Mouse (Mus musculus): ENCODE data around the gene Gm10681. TPM values are rescaled to one million over a fixed set of nuclear protein-coding genes. Genes with fewer than 3 reads are reported as not detected.
"Not testable (repeated sequence)": the region's sequence is repeated elsewhere in the genome, so short reads cannot be mapped to it uniquely, and the experiment has no call there.

Gene Gm10681
- polyA plus RNA-seq, 1 experiment from 2014 or later, result not detected

- not testable (repeated sequence) for H3K4me2 ChIP-seq (ENCODE audit: low read depth, low read length); H3K4me3 ChIP-seq (ENCODE audit: low read depth, low read length); H3K27ac ChIP-seq (replicated peaks; ENCODE audit: low read depth, low read length); H3K9me3 ChIP-seq (replicated peaks; ENCODE audit: control insufficient read depth, low read length); ATAC-seq (replicated peaks; ENCODE audit: insufficient number of reproducible peaks, low FRiP score, low TSS enrichment, low read depth); H3K27me3 ChIP-seq (ENCODE audit: control insufficient read depth, insufficient read depth, low read length); H3K4me1 ChIP-seq (ENCODE audit: control insufficient read depth, insufficient read depth, low read length); H3K36me3 ChIP-seq (replicated peaks; ENCODE audit: control insufficient read depth, insufficient read depth, low read depth, low read length); DNase-seq (ENCODE audit: low spot score); H3K9ac ChIP-seq (replicated peaks; ENCODE audit: low read length)
- WGBS, result no CpG with 5 or more reads among the region's 5 CpGs
Observed at GRCm38 (mm10) chr3:98507229-98507628, 81.4 kb downstream of the Gm10681 start.

Other genes starting within 250 kb of the Gm10681 start
- gene Phgdh, start 248.8 kb downstream of the Gm10681 start, polyA plus RNA-seq (2014; fragmentation: Nextera tagmentation; extraction: Ambion mirVana), result 302 and 306 TPM in 2 replicates
- gene Zfp697, start 206.3 kb downstream of the Gm10681 start, polyA plus RNA-seq (2014; fragmentation: Nextera tagmentation; extraction: Ambion mirVana), result 9.7 and 9.9 TPM in 2 replicates
- gene Gm4450, start 131.7 kb downstream of the Gm10681 start, polyA plus RNA-seq (2014; fragmentation: Nextera tagmentation; extraction: Ambion mirVana), result not detected in 2 replicates
- not detected in 2 replicates for gene Hsd3b4, start 78.3 kb downstream of the Gm10681 start, polyA plus RNA-seq (2014; fragmentation: Nextera tagmentation; extraction: Ambion mirVana)
- not detected in 2 replicates for gene Hsd3b5, start 41.4 kb upstream of the Gm10681 start, polyA plus RNA-seq (2014; fragmentation: Nextera tagmentation; extraction: Ambion mirVana)
- gene Hsd3b2, start 135.7 kb upstream of the Gm10681 start, polyA plus RNA-seq (2014; fragmentation: Nextera tagmentation; extraction: Ambion mirVana), result not detected in 2 replicates
- gene Hsd3b3, start 174.3 kb upstream of the Gm10681 start, polyA plus RNA-seq (2014; fragmentation: Nextera tagmentation; extraction: Ambion mirVana), result not detected in 2 replicates
- gene Hsd3b6, start 225.6 kb upstream of the Gm10681 start, polyA plus RNA-seq (2014; fragmentation: Nextera tagmentation; extraction: Ambion mirVana), result 19.3 and 20.1 TPM in 2 replicates